Mouse (Mus musculus) MEL (cell line): ENCODE data around the gene Gpx5. TPM values are rescaled to one million over a fixed set of nuclear protein-coding genes. Genes with fewer than 3 reads are reported as not detected.

Source experiments
- DNase-seq: peaks from one replicate; pipeline ENCODE4 v3.0.0; 2011; ENCODE audit warnings: low read depth, low spot score
- H3K27ac ChIP-seq: 2 replicates; pipeline ENCODE4 v1.5.1; 2012; ENCODE audit warnings: low read depth, mild to moderate bottlenecking, control low read depth, low read length, moderate library complexity; ENCODE audit not compliant: control insufficient read depth
- H3K27me3 ChIP-seq, 2 experiments: fragments of 150-350 bp in 1 of 2; sonication (generic) in 1 of 2; 2 replicates each; pipeline ENCODE4 v1.6.1; 2012; ENCODE audit warnings: low read length in 2 of 2, mild to moderate bottlenecking in 2 of 2, improper control_type of control experiment in 1 of 2, moderate library complexity in 1 of 2; ENCODE audit not compliant: insufficient read depth in 2 of 2, control insufficient read depth in 1 of 2
- H3K36me3 ChIP-seq, 2 experiments: 2 replicates each; pipeline ENCODE4 v1.6.1; 2012 to 2014; ENCODE audit warnings: low read length in 2 of 2, improper control_type of control experiment in 1 of 2, inconsistent platforms in 1 of 2, mild to moderate bottlenecking in 1 of 2; ENCODE audit not compliant: insufficient read depth in 2 of 2, control insufficient read depth in 1 of 2
- H3K4me1 ChIP-seq, 2 experiments: fragments of 150-350 bp in 1 of 2; sonication (generic) in 1 of 2; 2 replicates each; pipeline ENCODE4 v1.6.1; 2012; ENCODE audit warnings: low read length in 2 of 2, improper control_type of control experiment in 1 of 2, mild to moderate bottlenecking in 1 of 2; ENCODE audit not compliant: insufficient read depth in 2 of 2, control insufficient read depth in 1 of 2
- H3K4me3 ChIP-seq, 2 experiments: fragments of 150-350 bp in 1 of 2; sonication (generic) in 1 of 2; 2 replicates each; pipeline ENCODE4 v1.5.1; 2012; ENCODE audit warnings: low read depth in 2 of 2, low read length in 2 of 2, mild to moderate bottlenecking in 2 of 2, moderate library complexity in 2 of 2, control low read depth in 1 of 2, improper control_type of control experiment in 1 of 2; ENCODE audit not compliant: control insufficient read depth in 1 of 2, insufficient read depth in 1 of 2
- H3K79me2 ChIP-seq: 2 replicates; pipeline ENCODE4 v1.6.1; 2012; ENCODE audit warnings: mild to moderate bottlenecking, low read length, moderate library complexity; ENCODE audit not compliant: control insufficient read depth, poor library complexity, insufficient read depth
- H3K9ac ChIP-seq: 2 replicates; pipeline ENCODE4 v1.6.1; 2012; ENCODE audit warnings: low read depth, mild to moderate bottlenecking, control low read depth, low read length, moderate library complexity; ENCODE audit not compliant: control insufficient read depth, poor library complexity, severe bottlenecking
- H3K9me3 ChIP-seq: fragments of 150-350 bp; sonication (generic); replicated peaks from 2 replicates; pipeline ENCODE4 v1.6.1; 2012; ENCODE audit warnings: mild to moderate bottlenecking, low read length, improper control_type of control experiment, moderate library complexity; ENCODE audit not compliant: insufficient read depth
- BHLHE40 ChIP-seq: IDR thresholded peaks from 2 replicates; pipeline ENCODE4 v1.6.1; 2012; ENCODE audit warnings: low read depth, mild to moderate bottlenecking, inconsistent platforms, low read length, improper control_type of control experiment, borderline replicate concordance
- CHD1 ChIP-seq: IDR thresholded peaks from 2 replicates; pipeline ENCODE4 v1.6.1; 2012; ENCODE audit warnings: low read depth, mild to moderate bottlenecking, inconsistent platforms, low read length, improper control_type of control experiment
- CHD2 ChIP-seq: IDR thresholded peaks from 2 replicates; pipeline ENCODE4 v1.6.1; 2011; ENCODE audit warnings: low read length, improper control_type of control experiment
- E2F4 ChIP-seq: IDR thresholded peaks from 2 replicates; pipeline ENCODE4 v1.6.1; 2011; ENCODE audit warnings: low read depth, low read length, improper control_type of control experiment, borderline replicate concordance
- ELF1 ChIP-seq: IDR thresholded peaks from 2 replicates; pipeline ENCODE4 v1.6.1; 2014; ENCODE audit warnings: low read depth, mild to moderate bottlenecking, inconsistent platforms, low read length, improper control_type of control experiment, moderate library complexity
- EP300 ChIP-seq, 2 experiments: IDR thresholded peaks; 2 replicates each; pipeline ENCODE4 v1.6.1; 2011; ENCODE audit warnings: improper control_type of control experiment in 2 of 2, low read length in 2 of 2, low read depth in 1 of 2, mild to moderate bottlenecking in 1 of 2
- ETS1 ChIP-seq: IDR thresholded peaks from 2 replicates; pipeline ENCODE4 v1.6.1; 2012; ENCODE audit warnings: low read depth, mild to moderate bottlenecking, inconsistent platforms, low read length, improper control_type of control experiment, moderate library complexity
- GABPA ChIP-seq: IDR thresholded peaks from 2 replicates; pipeline ENCODE4 v1.6.1; 2012; ENCODE audit warnings: low read depth, mild to moderate bottlenecking, inconsistent platforms, low read length, improper control_type of control experiment, moderate library complexity
- GATA1 ChIP-seq: IDR thresholded peaks from 2 replicates; pipeline ENCODE4 v1.6.1; 2011; ENCODE audit warnings: low read depth, low read length, improper control_type of control experiment
- JUND ChIP-seq: IDR thresholded peaks from 2 replicates; pipeline ENCODE4 v1.6.1; 2011; ENCODE audit warnings: low read depth, mild to moderate bottlenecking, improper control_type of control experiment, low read length
- KAT2A ChIP-seq: conservative IDR thresholded peaks from 2 replicates; pipeline ENCODE4 v1.6.1; 2012; ENCODE audit warnings: low read depth, low read length, improper control_type of control experiment, inconsistent platforms
- MAZ ChIP-seq: IDR thresholded peaks from 2 replicates; pipeline ENCODE4 v1.6.1; 2012; ENCODE audit warnings: low read depth, mild to moderate bottlenecking, inconsistent platforms, low read length, improper control_type of control experiment
- MEF2A ChIP-seq: IDR thresholded peaks from 2 replicates; pipeline ENCODE4 v1.6.1; 2014; ENCODE audit warnings: low read depth, mild to moderate bottlenecking, inconsistent platforms, low read length, improper control_type of control experiment; ENCODE audit not compliant: poor library complexity, insufficient replicate concordance, severe bottlenecking; ENCODE audit errors: extremely low read depth
- MYB ChIP-seq: IDR thresholded peaks from 2 replicates; pipeline ENCODE4 v1.6.1; 2011; ENCODE audit warnings: mild to moderate bottlenecking, low read depth, low read length, improper control_type of control experiment
- MYC ChIP-seq: IDR thresholded peaks from 2 replicates; pipeline ENCODE4 v1.6.1; 2011; ENCODE audit warnings: low read depth, mild to moderate bottlenecking, low read length, improper control_type of control experiment, moderate library complexity
- NELFE ChIP-seq: IDR thresholded peaks from 2 replicates; pipeline ENCODE4 v1.6.1; 2011; ENCODE audit warnings: low read depth, low read length, improper control_type of control experiment
- POLR2A ChIP-seq, 2 experiments: IDR thresholded peaks; 2 replicates each; pipeline ENCODE4 v1.6.1; 2011 to 2012; ENCODE audit warnings: low read length in 2 of 2, mild to moderate bottlenecking in 2 of 2, control low read depth in 1 of 2, improper control_type of control experiment in 1 of 2, low read depth in 1 of 2, moderate library complexity in 1 of 2; ENCODE audit not compliant: control insufficient read depth in 1 of 2, insufficient read depth in 1 of 2, poor library complexity in 1 of 2
- POLR2AphosphoS2 ChIP-seq: IDR thresholded peaks from 2 replicates; pipeline ENCODE4 v1.6.1; 2011; ENCODE audit warnings: low read length, improper control_type of control experiment
- POLR2AphosphoS5 ChIP-seq: IDR thresholded peaks from 2 replicates; pipeline ENCODE4 v1.6.1; 2012; ENCODE audit warnings: low read depth, borderline replicate concordance, mild to moderate bottlenecking, inconsistent platforms, low read length, moderate library complexity, mixed read lengths
- RAD21 ChIP-seq: IDR thresholded peaks from 2 replicates; pipeline ENCODE4 v1.6.1; 2011; ENCODE audit warnings: mild to moderate bottlenecking, low read depth, low read length, improper control_type of control experiment
- RCOR1 ChIP-seq: IDR thresholded peaks from 2 replicates; pipeline ENCODE4 v1.6.1; 2012; ENCODE audit warnings: low read depth, mild to moderate bottlenecking, inconsistent platforms, low read length, improper control_type of control experiment
- SIN3A ChIP-seq: IDR thresholded peaks from 2 replicates; pipeline ENCODE4 v1.6.1; 2012; ENCODE audit warnings: low read length, improper control_type of control experiment, inconsistent platforms
- SMC3 ChIP-seq: IDR thresholded peaks from 2 replicates; pipeline ENCODE4 v1.6.1; 2011; ENCODE audit warnings: low read depth, low read length, improper control_type of control experiment
- TAL1 ChIP-seq: IDR thresholded peaks from 2 replicates; pipeline ENCODE4 v1.6.1; 2012; ENCODE audit warnings: mild to moderate bottlenecking, inconsistent platforms, low read length, moderate library complexity, mixed read lengths
- TBP ChIP-seq: IDR thresholded peaks from 2 replicates; pipeline ENCODE4 v1.8.0; 2011; ENCODE audit warnings: low read depth, low read length, improper control_type of control experiment
- TCF12 ChIP-seq: IDR thresholded peaks from 2 replicates; pipeline ENCODE4 v1.6.1; 2014; ENCODE audit warnings: low read depth, mild to moderate bottlenecking, inconsistent platforms, low read length, improper control_type of control experiment, moderate library complexity
- UBTF ChIP-seq: IDR thresholded peaks from 2 replicates; pipeline ENCODE4 v1.6.1; 2012; ENCODE audit warnings: low read depth, mild to moderate bottlenecking, inconsistent platforms, low read length, improper control_type of control experiment, moderate library complexity, borderline replicate concordance; ENCODE audit not compliant: insufficient read depth
- USF1 ChIP-seq: IDR thresholded peaks from 2 replicates; pipeline ENCODE4 v1.6.1; 2014; ENCODE audit warnings: low read depth, mild to moderate bottlenecking, inconsistent platforms, low read length, improper control_type of control experiment, moderate library complexity
- ZC3H11A ChIP-seq: IDR thresholded peaks from 2 replicates; pipeline ENCODE4 v1.6.1; 2012; ENCODE audit warnings: low read depth, mild to moderate bottlenecking, inconsistent platforms, low read length, improper control_type of control experiment
- ZKSCAN1 ChIP-seq: IDR thresholded peaks from 2 replicates; pipeline ENCODE4 v1.6.1; 2012; ENCODE audit warnings: low read depth, mild to moderate bottlenecking, inconsistent platforms, low read length, improper control_type of control experiment, moderate library complexity
- ZMIZ1 ChIP-seq: IDR thresholded peaks from 2 replicates; pipeline ENCODE4 v1.6.1; 2012; ENCODE audit warnings: low read depth, mild to moderate bottlenecking, inconsistent platforms, low read length, improper control_type of control experiment, moderate library complexity
- polyA plus RNA-seq, 2 experiments: library from polyadenylated mRNA; stranded (reverse) in 1 of 2; unstranded in 1 of 2; fragments of >175 nt in 1 of 2; fragments of >200 nt in 1 of 2; gene quantifications; 2 replicates each; pipeline versions ENCODE4 v1.2.1 to v1.2.4; 2012; ENCODE audit warnings: low replicate concordance in 2 of 2, low read depth in 1 of 2; ENCODE audit not compliant: insufficient read length in 2 of 2, insufficient read depth in 1 of 2, missing spikeins in 1 of 2
- total RNA-seq: library from RNA; depleted of rRNA; stranded (reverse); fragments of 300-350 nt; gene quantifications from 2 replicates; pipeline ENCODE4 v1.2.3, GENCODE M21; 2012

Gene Gpx5
- total and polyA plus RNA-seq, 3 experiments: not detected

- Histone ChIP-seq H3K27me3 (no peaks in the 10 kb centered on the region), H3K4me3 (peak overlapping the region; percentile 45 to 99), H3K4me1 (peaks cover 0 to 8% of the 10 kb centered on the region in 2 experiments; a peak in 2 of 4 replicates), H3K9ac (peak overlapping the region; percentile 61)
- TF ChIP-seq ZKSCAN1: no peak
- TF ChIP-seq MYC: no peak
- TF ChIP-seq JUND: no peak
- no peak for TF ChIP-seq RCOR1
- TF ChIP-seq TCF12: no peak
- no peak for TF ChIP-seq GATA1
- TF ChIP-seq NELFE: no peak
- no peak for TF ChIP-seq SIN3A
- TF ChIP-seq RAD21: no peak
- no peak for TF ChIP-seq ZMIZ1
- no peak for TF ChIP-seq CHD1
- no peak for TF ChIP-seq POLR2AphosphoS5
- TF ChIP-seq MAZ: no peak
- TF ChIP-seq GABPA: no peak
- TF ChIP-seq TAL1: no peak
- no peak for TF ChIP-seq TBP
- no peak for TF ChIP-seq UBTF
- no peak for TF ChIP-seq E2F4
- TF ChIP-seq, all 39 proteins: peak for 0
- Histone ChIP-seq H3K9me3 (no peaks in the 10 kb centered on the region), H3K36me3 (peaks cover 0 to 12% of the 10 kb centered on the region in 2 experiments; a peak in 2 of 4 replicates), H3K79me2 (peaks cover 1% of the 10 kb centered on the region; the same call in 1 of the 2 replicates), H3K27ac (no peak overlapping the region)
- no peak for DNase-seq
These were observed 16.0 kb downstream of the Gpx5 start for GRCm38 (mm10) chr13:21276551-21276950.

- Histone ChIP-seq H3K9me3 (no peaks in the 10 kb centered on the region), H3K4me3 (peak overlapping the region; percentile 54 to 99), H3K27ac (no peak overlapping the region), H3K9ac (peak overlapping the region; percentile 78), H3K4me1 (peaks cover 0 to 8% of the 10 kb centered on the region in 2 experiments; a peak in 2 of 4 replicates), H3K36me3 (peaks cover 0 to 12% of the 10 kb centered on the region in 2 experiments; a peak in 2 of 4 replicates), H3K27me3 (no peaks in the 10 kb centered on the region), H3K79me2 (peaks cover 1% of the 10 kb centered on the region; the same call in 1 of the 2 replicates)
- peak; percentile 92 for DNase-seq
- TF ChIP-seq POLR2AphosphoS2 (no peak), TBP (peak; percentile 100), ZKSCAN1 (no peak), ETS1 (no peak), POLR2A (IDR thresholded peaks at IDR 0.05; ENCODE audit: control insufficient read depth in 1 of 2, insufficient read depth in 1 of 2, low read depth in 1 of 2, low read length in 2 of 2, poor library complexity in 1 of 2) (no peak), TCF12 (no peak), EP300 (IDR thresholded peaks at IDR 0.05; ENCODE audit: low read depth in 1 of 2, low read length in 2 of 2) (no peak), ELF1 (peak; percentile 56; the same call in 1 of the 2 replicates), CHD2 (no peak), BHLHE40 (no peak), MEF2A (no peak), MYB (no peak), SMC3 (no peak), ZMIZ1 (no peak), MYC (no peak), USF1 (no peak), RCOR1 (no peak), KAT2A (peak; percentile 56), ZC3H11A (no peak), MAZ (no peak), GABPA (no peak)
These were observed 16.5 kb downstream of the Gpx5 start for GRCm38 (mm10) chr13:21275815-21276550.
